Mouse (Mus musculus) gastrocnemius, postnatal 36 days (tissue): Measurements from ENCODE around the gene Anapc11. TPM values are rescaled to one million over a fixed set of nuclear protein-coding genes. Genes with fewer than 3 reads are reported as not detected.
A peak's percentile ranks its signal among the peaks of the same experiment; 100 is the strongest.

Experiments
- DNase-seq, 2 experiments: peaks; one replicate each; pipeline ENCODE4 v3.0.0; 2022
- intact Hi-C: fragments of 180-260 bp; cut with DNase I; formaldehyde crosslinking; loops from one replicate; pipeline ENCODE4 v1.15.1; 2025
- total RNA-seq, 2 experiments: library from RNA; stranded (reverse); gene quantifications; 2 replicates each; pipeline ENCODE4 v1.2.3; 2021

Gene Anapc11
- total RNA-seq, 2 experiments from 2014 or later, result 44.0 to 50.5 TPM

DNA sequence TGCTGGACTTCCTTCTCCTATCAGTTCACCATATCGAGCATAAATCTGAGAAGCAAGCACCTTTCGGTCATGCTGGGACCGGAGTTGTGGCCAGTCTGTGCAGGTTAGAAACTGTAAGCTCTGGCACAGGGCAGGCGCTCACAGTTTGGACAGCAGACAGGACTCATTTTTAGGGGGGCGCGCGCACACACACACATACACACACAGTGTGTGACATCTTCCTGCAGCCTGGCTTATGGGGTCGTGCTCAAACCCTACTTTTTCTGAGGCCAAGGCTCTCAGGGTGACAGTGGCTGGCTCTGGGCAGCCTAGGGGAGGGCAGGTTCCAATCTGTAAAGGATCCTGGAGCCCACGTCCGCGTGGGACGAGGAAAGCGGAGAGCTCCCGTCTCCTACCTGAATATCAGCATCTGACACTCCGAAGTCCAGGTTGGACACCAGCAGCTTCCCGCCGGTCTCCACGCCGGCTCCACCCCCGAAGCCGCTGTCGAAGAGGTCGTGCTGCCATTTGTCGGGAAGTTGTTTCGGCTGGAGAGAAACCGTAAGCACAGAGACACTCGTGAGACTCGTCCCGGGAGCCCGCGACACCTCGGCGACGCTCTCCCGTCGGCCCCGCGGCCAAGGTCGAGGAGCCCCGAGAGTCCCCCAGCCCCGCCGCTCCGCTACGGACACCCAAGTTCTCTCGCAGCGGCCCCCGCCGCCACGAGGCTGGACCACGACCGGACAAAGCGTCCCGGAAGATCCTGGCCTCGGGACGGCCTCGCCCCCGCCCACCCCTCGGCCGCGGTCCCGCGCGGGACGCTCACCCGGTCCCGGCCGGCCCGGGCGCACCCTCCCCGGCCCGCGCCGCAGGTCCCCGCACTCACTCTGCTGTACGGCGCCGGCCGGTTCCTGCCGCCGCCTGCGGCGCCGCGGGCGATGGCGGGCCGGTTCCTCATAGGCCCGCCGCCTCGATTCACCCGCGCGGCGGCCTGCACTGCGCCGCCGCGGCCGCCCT is 683 bp upstream of the Anapc11 start:
- intact Hi-C loops, result loop anchor here (2.0 kb wide), 1 partner anchor 17 kb away; the partner anchor contains the start of gene Arhgdia
- no peak for DNase-seq

DNA sequence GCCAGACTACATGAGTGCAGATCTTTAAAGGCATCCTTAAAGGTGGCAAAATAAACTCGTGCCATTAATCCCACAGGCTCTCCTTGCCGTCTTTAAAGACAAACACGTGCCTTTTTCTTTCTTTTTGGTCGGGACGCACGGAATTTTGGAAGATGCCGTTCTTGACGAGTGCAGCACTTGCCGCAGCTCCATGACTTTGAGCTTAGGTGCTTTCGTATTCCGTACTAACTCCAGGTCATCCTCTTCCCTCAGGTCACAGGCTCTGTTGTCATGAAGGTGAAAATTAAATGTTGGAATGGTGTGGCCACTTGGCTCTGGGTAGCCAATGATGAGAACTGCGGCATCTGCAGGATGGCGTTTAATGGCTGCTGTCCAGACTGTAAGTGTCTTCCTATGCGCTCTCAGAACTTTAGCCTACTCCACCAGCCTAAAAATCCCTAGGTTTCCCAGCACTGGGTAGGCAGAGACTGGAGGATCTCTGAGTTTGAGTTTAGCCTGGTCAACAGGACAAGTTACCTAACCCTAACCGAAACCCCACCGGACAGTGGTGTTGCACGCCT is 849 bp downstream of the Anapc11 start:
- intact Hi-C loops, result loop anchor here (2.0 kb wide), 1 partner anchor 18 kb away; the partner anchor contains the start of gene Arhgdia
- no peak for DNase-seq

DNA sequence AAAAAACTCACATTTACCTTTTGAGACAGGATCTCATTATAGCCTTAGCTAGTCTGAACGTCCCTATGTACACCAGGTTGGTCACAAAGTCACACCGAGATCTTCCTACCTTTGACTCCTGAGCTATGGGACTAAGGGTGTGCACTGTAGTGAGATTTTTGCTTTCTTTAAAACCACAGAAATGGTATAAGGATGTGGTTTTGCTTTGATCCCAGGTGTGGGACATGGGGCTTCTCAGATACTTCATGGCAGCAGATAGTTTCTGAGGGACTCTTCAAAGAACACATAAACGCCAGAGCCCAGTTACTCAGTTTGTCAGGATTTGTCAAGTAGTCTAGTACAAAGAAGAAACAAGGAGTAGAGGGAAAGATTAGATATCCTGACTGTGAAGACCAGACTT is 2.5 kb downstream of the Anapc11 start:
- intact Hi-C loops, result no loop called here

DNA sequence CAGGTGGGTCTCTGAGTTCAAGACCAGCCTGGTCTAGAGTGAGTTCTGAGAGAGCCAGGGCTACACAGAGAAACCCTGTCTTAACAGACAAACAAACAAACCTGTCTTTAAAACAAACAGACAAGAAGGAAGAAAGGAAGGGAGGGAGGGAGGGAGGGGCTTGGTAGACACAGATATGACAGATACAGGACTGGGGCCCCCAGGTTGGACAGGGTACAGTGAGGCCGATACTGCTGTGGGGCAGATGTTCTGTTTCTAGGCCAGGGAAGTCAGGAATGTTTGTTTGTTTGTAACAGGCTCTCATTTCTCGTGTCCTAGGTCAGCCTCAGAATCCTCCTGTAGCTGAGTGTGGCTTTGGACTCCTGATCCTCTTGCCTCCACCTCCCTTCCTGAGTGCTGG is 5.3 kb downstream of the Anapc11 start:
- DNase-seq, result no peak
- intact Hi-C loops, result no loop called here

More for the DNA sequence above, 2.5 kb downstream of the Anapc11 start:
- DNase-seq, result no peak

DNA sequence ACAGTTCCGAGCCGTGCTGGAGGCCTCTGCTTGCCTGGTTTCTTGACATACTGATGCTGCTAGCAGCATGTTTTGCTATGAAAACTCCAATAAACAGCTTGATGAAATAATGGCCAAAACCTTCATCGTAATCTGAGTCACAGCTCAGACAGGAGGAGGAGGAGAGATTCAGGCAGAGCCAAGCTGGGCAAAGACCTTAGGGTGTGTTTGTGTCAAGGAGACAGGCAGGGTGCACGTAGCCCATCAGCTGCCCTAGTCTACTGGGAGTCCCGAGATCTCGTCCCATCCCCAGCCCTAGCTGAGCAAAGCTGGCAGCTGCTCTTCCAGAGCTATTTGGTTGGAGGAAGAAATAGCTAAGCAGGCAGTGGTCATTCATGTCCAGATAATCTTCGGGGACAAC is 7.4 kb downstream of the Anapc11 start:
- no peak for DNase-seq
- intact Hi-C loops, result no loop called here

DNA sequence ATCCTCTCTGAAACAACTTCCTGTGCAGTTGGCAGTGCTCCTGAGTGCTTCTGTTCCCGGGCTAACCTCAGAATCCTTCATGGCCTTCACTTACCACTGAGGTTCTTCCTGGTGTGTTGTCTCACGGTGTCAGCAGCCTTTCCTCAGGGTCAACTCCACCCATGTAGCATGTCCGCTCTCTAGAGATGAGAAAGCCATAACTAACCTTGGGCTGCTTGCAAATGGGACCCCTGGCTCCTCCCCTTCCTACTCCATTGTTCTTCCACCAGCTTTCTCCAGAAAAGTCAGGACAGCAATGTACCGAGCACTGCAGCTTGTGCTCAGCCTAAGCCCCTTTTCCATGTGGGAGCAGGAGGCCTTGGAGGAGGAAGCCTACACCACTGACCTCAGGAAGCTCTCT is 8.5 kb downstream of the Anapc11 start:
- DNase-seq, result no peak
- intact Hi-C loops, result no loop called here

DNA sequence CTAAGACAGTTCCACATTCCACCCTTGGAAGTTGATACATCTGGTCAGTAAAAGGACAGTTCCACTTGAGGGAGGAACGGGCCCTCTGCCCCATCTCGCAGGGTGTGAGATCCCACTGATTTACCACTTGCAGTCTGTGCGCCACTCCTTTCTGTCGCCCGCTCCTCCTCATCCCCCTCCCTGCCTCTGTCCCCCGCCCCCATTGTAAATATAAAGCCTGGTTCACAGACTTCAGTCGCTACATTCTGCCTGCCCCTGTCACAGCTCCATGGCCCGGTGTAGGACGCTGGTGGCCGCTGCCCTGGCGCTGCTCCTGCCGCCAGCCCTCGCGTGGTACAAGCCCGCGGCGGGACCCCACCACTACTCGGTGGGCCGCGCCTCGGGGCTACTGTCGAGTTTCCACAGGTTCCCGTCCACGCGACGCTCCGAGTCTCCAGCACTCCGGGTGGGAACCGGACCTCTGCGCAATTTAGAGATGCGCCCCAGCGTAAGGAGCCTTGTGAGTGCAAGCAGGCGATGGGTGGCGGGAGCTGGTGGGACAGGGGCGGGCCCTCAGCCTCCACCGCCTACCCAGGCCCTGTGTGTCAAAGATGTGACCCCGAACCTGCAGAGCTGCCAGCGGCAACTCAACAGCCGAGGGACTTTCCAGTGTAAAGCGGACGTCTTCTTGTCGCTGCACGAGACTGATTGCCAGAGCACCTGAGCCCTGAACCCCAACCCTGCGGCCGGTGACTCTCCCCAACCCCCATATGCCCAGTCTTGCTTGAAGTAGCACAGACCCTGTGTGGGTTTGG is 10.2 kb downstream of the Anapc11 start, which contains the start of gene Npb:
TSS of gene Npb (plus strand) at position 237 of the 794 bp plus-strand sequence.
- intact Hi-C loops, result no loop called here

DNA sequence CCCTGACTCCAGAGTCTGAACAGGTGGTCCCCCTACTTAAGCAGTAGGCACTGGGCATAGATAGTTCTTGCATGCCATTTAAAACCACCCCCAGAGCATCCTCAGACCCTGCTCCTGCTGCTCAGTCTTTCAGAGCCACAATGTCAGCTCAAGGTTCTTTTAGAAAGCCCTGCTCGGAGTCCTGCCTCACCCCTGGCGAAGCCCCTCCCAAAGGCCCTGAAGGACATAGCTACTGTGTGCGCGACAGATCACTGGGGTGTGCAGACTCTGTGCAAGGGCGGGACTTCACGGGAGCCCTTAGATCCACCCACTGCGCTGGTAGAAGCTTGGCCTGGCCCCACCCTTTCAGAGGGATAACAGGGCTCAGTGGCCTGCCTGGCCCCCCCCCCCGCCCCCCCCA is 11.0 kb downstream of the Anapc11 start:
- no peak for DNase-seq
- intact Hi-C loops, result no loop called here

More for the DNA sequence above, 10.2 kb downstream of the Anapc11 start, which contains the start of gene Npb:
- DNase-seq, result no peak

DNA sequence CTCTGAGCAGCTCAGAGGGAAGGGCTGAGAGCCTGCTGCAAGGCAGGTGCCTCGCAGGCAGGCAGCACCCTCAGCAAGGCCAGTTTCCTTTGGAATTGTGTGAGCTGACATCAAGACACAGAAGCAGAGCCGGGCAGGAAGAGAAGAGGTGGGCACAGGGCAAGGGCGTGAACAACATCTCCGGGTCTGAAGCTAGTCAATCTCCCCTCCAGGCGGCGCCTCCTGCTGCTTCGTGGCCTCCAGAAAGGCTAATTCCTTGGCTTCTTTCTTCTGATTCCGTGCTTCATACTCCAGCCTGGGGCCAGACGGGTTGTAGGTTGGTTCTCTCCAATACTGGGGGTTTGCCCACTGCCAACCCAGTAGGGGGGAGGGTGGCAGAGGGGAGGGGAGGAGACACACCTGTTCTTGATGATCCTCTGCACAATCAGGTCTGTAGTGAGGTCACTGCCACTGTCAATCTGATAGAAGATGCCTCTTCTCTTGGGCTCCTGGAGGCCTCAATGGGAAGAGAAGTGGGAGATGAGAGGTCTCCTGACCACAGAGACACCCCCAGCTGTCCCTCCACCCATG is 12.3 kb downstream of the Anapc11 start:
- intact Hi-C loops, result loop anchor here (5.0 kb wide), 2 partner anchors 33 to 118 kb away; partner anchors contain the start of gene Slc25a10

DNA sequence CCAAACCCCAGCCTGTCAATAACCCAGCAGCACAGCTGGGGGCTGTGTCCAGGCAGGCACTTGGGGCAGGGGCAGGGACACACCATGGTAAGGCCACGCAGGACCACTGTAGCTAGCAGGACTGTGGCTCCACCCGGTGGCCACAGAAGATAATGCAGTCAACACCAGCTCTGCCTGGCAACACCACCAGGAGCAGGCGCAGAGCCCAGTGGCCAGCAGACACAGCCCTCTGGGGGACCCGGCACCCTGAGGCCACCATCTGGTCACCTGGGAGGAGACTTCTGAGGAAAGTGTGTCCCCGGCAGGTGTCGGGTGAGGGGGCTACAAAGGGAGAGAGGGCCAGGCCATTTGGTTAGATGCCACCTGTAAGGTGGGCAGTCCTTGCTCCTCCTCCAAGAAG is 14.5 kb downstream of the Anapc11 start:
- intact Hi-C loops, result loop anchor here (1.0 to 5.0 kb wide), 3 partner anchors 35 to 120 kb away; partner anchors contain the start of gene Slc25a10
- DNase-seq, result peak; percentile 63 to 82

More for the DNA sequence above, 12.3 kb downstream of the Anapc11 start:
- no peak for DNase-seq

DNA sequence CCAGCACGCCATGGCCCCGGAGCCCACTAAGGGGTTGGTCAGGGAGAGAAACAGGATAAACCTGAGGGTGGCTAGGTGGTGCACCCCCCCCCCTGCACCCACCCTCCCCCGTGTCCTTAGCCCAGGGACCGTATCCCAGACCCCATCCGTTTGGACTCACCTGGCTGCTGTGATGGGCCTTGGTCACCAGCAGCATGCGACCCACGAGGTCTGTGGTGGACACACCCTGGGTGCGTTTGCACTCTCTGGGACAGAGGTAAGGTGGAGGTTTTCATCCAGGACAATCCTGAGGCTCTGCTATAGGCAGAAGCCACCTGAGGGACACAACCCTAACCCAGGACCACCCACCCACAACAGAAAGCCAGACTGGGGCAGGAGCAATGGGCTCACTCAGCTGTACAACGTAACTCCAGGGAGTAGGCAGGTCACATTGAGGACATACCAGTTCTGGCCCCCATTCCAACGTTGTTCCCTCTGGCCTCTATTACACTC is 15.3 kb downstream of the Anapc11 start:
- DNase-seq, result no peak
- intact Hi-C loops, result loop anchor here (5.0 kb wide), 2 partner anchors 36 to 121 kb away; partner anchors contain the start of gene Slc25a10

DNA sequence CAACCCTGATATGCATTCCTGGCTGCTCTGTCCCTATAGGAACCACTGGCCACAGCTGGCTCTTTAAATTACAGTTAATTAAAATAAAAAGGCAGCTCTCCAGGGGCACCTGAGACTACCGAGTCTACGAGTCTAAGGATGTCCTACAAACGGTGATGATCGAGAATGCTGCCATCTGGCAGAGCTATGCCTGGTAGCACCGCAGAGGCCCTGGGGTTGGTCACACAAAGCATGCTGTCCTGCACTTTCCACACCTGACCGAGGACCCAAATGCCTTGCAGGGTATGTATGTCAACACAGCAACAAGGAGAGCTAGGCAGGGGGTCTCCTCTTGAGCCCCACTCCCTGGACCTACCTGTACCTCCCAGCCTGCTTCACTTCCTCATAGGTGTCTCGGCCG is 15.8 kb downstream of the Anapc11 start:
- no peak for DNase-seq
- intact Hi-C loops, result loop anchor here (5.0 kb wide), 2 partner anchors 37 to 122 kb away; partner anchors contain the start of gene Slc25a10

DNA sequence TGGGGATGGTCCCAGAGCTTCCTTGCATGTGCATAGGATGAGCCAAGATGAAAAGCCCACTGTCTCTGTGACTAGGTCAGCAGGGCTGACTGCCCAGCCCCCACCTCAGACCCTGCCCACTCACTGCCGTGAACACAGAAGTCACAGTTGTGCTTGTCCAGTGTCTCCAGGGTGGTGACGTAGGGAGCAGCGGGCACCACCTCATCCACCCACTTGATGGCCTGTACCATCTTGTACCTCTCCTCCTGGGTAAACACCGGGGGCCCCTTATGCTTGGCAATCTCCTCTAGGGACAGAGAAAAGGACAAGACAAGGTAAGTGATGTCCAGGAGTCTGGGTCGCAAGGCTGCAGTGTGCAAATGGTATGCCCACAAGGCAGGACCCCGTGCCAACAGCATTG is 16.9 kb downstream of the Anapc11 start:
- intact Hi-C loops, result no loop called here
- no peak for DNase-seq

DNA sequence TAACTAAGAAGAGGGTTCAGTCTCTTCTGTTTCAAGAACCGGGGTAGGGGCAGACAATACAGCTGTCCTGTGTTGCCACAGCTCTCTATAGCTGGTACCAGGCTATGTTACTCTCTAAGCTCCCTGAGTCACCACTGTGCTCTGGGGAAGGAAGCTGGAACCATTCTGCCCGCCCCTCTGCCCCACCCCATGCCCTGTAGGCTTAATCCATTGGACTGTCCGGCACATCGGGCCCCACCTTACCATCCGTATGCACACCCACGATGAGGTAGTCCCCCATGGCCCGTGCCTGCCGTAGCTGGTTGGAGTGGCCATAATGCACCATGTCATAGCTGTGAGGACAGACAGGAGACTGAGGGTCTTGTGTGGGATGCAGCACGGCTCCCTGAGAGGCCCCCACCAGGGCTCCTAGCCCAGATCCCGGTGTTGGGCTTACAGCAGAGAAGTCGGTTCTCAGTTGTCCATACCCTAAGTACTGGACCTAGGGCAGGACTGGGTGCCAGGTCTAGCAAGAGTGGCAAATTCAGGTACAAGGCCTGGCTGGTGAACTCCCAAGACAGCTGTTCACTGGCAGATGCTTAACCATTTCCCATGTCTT is 17.5 kb downstream of the Anapc11 start:
- intact Hi-C loops, result no loop called here
- no peak for DNase-seq

DNA sequence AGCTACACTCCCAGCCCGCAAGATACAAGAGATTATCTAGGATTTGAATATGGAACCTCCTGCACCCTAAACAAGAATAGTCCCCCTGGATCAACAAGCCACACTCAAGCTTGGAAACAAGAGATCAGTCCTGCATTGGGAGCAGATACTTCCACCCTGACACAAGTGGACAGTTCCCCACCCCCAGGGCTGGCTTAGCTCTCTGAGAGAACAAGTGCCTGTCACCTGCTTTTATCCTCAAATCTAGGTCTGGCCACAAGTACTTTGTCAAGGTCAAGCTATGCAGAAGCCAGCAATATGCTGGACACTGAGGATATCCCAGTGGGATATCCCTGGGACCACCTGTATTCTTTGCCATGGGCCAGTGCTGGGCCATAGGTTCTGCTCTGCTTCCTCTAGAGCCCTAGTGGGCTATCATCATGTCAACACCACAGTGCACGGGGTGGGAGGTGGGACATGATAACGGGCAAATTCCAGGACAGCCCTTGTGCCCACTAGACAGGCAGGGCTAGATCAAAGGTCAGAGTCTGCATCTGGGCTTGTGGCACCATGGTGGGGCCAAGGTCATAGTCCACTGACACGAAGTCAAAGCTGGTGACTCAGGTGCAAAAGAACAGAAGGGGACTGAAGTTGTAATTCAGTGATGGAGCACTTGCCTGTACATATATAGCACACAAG is 18.5 kb downstream of the Anapc11 start:
- DNase-seq, result no peak
- intact Hi-C loops, result no loop called here

DNA sequence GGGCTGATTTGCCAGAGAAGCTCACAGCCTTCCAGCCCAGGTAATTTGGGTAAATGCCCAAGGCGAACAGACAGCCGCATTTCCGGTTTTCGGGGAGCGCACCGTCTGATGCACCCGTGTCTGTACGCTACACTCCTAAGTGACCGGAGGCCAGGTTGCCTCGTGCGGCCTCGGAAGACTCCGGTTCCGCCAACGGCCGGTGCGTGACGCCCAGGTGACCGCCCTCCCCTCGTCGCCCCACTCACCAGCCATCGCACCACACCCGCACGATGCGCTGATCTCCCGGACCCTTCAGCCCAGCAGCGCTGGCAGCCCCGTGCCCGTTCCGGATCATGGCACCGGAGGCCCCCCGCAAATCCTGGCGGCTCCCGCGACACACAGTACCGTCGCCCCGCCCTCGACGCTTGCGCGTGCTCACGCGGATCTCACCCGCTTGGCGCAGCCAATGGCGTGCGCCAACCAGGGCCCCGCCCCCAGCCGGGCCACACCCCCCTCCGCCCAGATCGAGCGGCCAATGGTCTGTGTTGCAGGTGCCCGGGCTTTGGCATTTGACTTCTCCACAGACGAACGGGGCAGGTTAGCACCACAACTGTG is 19.4 kb downstream of the Anapc11 start, which contains the start of gene Pcyt2:
TSS of gene Pcyt2 (minus strand) at position 418 of the 594 bp plus-strand sequence.
- intact Hi-C loops, result no loop called here
- DNase-seq, result peak; percentile 85 to 90

DNA sequence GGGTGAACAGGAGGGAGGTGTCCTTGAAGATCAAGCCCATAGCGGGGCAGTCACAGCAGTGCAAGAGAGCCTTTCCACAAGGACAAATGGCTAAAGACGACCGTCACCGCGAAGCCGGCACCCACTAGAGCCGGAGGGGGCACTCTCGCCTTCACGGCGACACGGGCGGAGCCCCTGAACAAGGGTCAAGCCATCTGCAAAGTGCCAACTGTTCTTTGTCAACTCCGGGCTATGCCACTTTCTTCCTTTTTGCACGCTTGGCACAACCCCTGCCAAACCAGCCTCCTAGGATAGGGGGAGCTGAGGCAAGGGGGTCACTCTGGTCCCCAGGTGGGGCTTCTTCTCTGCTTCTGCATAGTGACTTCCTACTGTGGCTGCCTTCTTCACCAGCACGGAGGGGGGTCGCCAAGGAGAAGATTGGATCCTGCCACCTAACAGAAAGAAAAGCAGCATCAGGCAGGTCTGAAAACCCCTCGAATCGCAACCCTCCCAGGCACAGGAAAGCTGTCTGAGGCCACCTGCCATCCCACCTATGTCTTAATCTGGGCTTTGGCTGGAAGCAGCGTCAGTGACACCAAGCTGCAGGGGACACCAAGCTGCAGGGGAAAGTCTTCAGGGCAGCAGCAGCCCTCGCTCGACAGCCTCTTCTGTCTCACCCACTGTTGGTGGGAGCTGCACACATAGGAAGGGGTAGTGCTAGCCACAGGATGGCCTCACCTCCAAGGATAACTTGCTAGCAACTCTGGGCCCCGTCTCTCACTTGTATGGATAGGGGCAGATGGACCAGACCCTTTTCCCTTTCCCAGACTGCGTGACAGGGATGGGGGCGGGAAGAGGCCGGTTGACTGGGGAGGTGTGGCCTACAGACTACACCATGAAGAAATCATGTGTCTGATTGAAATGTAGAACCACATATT is 20.7 kb downstream of the Anapc11 start:
- intact Hi-C loops, result no loop called here
- no peak for DNase-seq
